Mouse (Mus musculus): ENCODE data around the gene Acsm4. TPM values are rescaled to one million over a fixed set of nuclear protein-coding genes. Genes with fewer than 3 reads are reported as not detected.

Acsm4 gene
- polyA plus RNA-seq, 1 experiment from 2014 or later = not detected

Other genes with a start within 250 kb of the Acsm4 start
- gene Gp2, start 230.7 kb upstream of the Acsm4 start, polyA plus RNA-seq (2015; fragmentation: Nextera tagmentation; extraction: Ambion mirVana) = not detected in 2 replicates
- gene Umod, start 210.7 kb upstream of the Acsm4 start, polyA plus RNA-seq (2015; fragmentation: Nextera tagmentation; extraction: Ambion mirVana) = not detected in 2 replicates
- not detected in 2 replicates for gene Acsm5, start 170.6 kb upstream of the Acsm4 start, polyA plus RNA-seq (2015; fragmentation: Nextera tagmentation; extraction: Ambion mirVana)
- not detected in 2 replicates for gene Pdilt, start 166.5 kb upstream of the Acsm4 start, polyA plus RNA-seq (2015; fragmentation: Nextera tagmentation; extraction: Ambion mirVana)
- not detected in 2 replicates for gene Acsm2, start 135.7 kb upstream of the Acsm4 start, polyA plus RNA-seq (2015; fragmentation: Nextera tagmentation; extraction: Ambion mirVana)
- not detected in 2 replicates for gene Acsm1, start 83.0 kb upstream of the Acsm4 start, polyA plus RNA-seq (2015; fragmentation: Nextera tagmentation; extraction: Ambion mirVana)
- gene Thumpd1, start 30.8 kb downstream of the Acsm4 start, polyA plus RNA-seq (2015; fragmentation: Nextera tagmentation; extraction: Ambion mirVana) = 76.7 and 80.2 TPM in 2 replicates
- 0.32 and 0.41 TPM in 2 replicates for gene Acsm3, start 70.9 kb downstream of the Acsm4 start, polyA plus RNA-seq (2015; fragmentation: Nextera tagmentation; extraction: Ambion mirVana)
- 24.8 and 26.2 TPM in 2 replicates for gene Rexo5, start 104.0 kb downstream of the Acsm4 start, polyA plus RNA-seq (2015; fragmentation: Nextera tagmentation; extraction: Ambion mirVana)
- 23.4 and 26.2 TPM in 2 replicates for gene Eri2, start 104.0 kb downstream of the Acsm4 start, polyA plus RNA-seq (2015; fragmentation: Nextera tagmentation; extraction: Ambion mirVana)
- gene Lyrm1, start 205.8 kb downstream of the Acsm4 start, polyA plus RNA-seq (2015; fragmentation: Nextera tagmentation; extraction: Ambion mirVana) = 8.6 and 9.1 TPM in 2 replicates
- 14.7 and 14.9 TPM in 2 replicates for gene Dcun1d3, start 206.3 kb downstream of the Acsm4 start, polyA plus RNA-seq (2015; fragmentation: Nextera tagmentation; extraction: Ambion mirVana)